Mouse (Mus musculus) WW6 (cell line): ENCODE measurements around the gene Kcnc3.

Experiments
- DNase-seq: peaks from one replicate; pipeline ENCODE4 v3.0.0-alpha.2; 2013; ENCODE audit warnings: low read depth, low spot score

Kcnc3 gene

DNA sequence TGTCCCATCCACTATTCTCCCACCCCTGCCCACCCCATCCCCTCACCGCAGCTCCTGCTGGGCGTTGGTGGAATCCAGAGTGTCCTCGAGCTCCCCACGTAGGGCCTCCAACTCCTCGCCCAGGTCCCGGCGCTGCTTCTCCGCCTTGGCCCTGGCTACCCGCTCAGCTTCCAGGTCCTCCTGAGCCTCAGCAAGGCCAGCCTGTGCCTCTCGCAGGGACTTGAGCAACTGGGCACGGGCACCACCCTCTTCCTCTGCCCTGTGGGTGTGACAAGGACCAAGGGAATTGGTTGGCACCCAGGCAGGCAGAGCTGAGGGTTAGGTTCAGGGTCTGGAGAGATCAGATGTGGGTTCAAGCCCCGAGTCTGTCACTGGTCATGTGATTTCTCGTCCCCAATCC is 36.5 kb downstream of the Kcnc3 start:
- no peak for DNase-seq

DNA sequence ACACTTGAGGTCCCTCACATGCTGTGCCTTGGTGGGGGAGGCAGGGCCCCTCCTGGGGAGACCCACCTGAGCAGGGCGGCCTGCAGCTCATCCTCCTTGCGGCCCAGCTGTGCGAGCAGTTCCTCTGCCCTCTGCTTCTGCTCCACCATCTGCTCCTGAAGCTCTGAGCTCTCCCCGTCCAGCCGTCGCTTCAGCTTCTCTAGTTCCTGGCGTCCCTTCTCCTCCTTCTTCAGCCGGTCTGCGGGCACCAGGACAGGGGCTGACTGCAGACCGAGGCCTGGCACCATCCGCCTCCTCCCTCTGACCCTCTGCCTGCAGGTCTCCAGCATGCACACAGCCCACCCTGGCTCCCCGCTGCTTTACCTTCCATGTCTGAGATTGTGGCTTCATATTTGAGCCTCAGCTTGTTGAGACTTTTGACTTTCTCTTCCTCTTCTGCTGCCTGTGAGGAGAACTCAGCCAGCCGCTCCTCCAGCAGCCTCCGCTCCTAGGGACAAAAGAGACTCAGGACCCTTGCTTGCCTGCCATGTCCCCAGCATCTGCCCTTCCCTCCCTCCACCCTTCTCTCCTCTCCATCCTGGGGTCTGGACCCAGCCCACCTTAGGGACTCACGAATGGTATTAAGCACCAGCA is 38.1 kb downstream of the Kcnc3 start:
- no peak for DNase-seq

DNA sequence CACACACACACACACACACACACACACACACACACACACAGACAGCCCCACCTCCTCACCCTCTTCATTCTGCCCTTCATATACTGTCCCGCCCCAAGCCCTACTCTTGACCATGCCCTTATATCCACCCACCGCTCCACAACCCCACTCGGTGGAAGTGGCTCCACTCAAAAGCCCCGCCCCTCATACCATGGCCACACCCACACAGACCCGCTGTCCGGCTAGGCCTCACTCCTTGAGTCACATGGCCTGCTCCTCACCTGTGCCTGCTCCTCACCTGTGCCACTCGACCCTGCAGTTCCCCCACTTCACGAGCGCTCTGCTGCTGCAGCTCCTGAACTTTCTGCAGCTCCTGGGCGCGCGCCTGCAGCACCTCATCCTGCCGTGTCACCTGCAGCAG is 40.0 kb downstream of the Kcnc3 start:
- DNase-seq: no peak

DNA sequence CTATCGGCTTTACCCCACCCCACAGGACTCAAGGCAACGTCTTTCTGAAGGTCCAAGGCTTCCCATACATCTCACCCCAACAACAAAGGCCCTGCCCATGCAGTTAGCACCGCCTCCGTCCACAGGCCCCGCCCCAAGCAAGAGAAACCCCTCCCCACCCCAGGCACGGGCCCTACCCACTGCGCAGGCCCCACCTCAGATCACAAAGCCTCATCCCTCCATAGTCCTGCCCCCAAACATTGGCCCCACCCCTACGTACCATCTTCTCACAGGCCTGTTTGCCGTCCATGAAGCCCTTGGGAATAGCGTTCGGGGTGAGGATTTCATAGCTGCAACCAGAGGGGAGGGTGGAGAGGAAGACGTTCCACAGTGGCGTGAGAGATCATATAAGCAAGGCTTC is 42.2 kb downstream of the Kcnc3 start:
- DNase-seq: peak; percentile 69

DNA sequence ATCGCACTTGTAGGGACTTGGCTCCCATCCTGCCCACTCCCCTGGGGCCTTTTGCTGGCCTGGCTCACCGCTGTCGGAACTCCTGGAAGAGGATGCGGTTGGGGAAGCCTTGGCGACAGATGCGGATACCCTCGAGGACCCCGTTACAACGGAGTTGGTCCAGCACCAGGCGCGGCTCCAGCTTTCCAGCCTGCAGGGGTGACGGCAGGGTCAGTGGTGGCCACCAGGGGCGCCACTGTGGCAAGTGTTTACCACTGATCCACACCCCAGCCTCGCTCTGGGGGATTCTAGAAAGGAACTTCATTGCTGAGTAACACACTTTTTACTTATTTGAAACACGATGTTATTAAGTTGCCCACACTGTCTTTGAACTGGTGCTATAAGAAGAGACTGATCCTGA is 42.9 kb downstream of the Kcnc3 start:
- DNase-seq: no peak

DNA sequence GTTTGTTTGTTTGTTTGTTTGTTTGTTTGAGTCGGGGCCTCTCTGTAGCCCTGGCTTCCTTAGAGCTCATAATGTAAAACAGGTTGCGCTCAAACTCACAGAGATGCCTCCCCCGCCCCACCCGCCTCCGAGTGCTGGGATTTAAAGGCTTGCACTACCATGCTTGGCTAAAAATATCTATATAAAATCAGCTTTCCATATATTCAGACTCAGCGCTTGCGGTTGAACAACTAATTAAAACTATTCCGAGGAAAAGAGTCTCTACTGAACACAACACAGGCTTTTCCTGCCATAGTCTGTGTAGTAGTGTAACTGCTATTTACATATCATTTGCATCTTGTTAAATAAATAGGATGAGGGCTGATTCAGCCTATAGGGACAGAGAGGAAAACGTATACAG is 46.2 kb downstream of the Kcnc3 start:
- DNase-seq: no peak

DNA sequence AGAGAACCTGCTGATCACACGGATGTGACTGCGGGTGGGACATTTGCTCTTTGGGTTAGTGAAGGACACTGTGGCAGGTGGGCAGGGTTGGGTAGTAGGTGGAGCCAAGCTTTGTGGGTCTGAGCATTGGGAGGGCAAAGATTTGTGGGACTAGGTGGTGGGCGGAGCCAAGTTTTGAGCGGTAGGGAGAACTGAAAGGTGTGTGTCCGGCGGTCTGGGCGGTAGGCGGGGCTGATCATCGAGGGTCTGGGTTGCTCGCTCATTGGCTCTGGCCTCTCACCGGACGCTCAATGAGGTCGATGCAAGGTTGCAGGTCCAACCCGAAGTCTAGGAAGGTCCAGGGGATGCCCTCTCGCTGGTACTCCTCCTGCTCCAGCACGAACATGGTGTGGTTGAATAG is 48.2 kb downstream of the Kcnc3 start:
- peak; percentile 66 for DNase-seq

DNA sequence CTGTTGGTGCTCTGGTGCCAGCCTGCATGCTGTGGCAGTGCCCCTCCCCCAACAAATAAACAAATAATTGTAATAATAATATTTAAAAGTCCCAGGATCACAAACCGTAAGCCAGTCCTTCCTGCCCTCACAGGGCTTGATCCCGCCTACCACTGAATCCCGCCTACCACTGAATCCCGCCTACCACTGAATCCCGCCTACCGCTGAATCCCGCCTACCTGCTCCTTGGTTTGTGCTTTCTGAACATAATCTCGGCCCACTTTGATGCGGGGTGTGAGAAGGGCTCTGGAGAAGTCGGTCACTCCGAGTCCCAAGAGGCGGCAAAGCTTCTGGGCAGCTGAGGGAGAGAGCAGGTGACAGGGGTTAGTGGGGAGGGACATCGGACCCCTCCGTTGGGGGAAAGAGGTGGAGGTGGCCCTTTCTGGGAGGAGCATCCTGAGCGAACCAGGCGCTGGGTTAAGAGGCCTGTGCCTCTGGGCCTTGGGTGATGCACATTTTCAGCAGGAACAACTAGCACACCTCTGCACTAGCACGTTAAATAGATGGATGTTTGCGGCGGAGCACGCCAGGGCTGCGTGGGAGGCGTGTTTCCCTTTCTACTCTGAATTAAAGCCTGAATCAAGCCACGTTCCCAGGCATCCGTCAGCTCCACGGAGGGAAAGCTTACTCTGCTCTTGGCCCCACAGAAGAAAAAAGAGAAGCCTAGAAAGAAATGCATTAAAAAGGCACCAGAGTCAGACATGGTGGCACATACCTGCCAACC is 50.6 kb downstream of the Kcnc3 start:
- DNase-seq: no peak

DNA sequence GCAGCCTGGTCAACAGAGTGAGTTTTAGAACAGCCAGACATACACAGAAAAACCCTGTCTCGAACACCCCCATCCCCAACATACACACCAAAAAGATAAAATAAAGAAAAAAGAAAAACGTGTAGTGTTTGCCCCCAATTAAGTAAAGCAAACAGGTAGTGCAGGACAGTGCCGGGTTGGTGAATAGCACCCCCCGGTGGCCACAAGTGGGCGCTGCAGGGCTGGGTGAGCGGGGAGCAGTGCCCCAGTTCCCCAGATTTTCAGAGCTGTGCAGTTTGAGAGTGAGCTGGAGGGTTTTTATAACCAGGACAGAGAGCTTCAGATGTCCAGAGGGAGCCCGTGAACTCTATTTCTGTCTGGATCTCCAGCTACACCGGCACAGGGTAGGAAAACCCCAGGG is 51.4 kb downstream of the Kcnc3 start:
- DNase-seq: no peak

DNA sequence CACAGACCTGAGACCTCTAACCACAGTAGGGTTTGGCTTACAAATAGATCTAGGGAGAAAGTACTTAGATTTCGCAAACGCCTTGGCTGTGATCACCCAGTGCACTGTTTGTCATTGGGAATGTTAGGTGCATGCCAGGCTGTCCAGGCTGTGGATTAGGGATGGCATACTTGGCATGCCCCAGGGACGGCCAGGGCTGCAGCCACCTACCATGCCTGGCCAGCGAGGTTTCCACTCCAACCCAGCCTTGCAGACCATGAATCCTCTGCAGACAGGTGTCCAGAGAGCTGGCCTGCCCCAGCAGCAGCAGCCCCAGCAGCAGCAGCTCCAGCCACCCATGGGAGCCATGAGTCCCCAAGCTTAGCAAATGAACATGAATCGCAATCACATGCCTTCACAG is 54.8 kb downstream of the Kcnc3 start:
- DNase-seq: no peak

DNA sequence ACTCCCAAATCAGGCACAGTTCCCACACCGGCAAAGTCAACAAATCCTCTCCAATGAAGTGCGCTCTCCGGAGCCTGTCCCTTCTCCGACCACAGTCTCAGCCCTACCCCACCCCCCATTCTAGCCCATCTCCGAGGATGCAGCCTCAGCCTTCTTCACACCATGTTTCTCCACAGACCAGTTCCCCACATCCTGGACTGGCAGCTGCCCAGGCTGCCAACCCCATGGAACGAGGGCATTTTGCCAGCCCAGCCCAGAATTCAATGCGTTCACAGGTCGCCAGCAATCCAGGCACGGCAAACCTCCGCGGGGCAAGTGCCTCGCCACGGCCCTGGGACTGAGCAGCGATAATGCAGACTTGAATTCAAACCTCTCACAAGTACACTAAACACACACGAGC is 55.5 kb downstream of the Kcnc3 start:
- no peak for DNase-seq

DNA sequence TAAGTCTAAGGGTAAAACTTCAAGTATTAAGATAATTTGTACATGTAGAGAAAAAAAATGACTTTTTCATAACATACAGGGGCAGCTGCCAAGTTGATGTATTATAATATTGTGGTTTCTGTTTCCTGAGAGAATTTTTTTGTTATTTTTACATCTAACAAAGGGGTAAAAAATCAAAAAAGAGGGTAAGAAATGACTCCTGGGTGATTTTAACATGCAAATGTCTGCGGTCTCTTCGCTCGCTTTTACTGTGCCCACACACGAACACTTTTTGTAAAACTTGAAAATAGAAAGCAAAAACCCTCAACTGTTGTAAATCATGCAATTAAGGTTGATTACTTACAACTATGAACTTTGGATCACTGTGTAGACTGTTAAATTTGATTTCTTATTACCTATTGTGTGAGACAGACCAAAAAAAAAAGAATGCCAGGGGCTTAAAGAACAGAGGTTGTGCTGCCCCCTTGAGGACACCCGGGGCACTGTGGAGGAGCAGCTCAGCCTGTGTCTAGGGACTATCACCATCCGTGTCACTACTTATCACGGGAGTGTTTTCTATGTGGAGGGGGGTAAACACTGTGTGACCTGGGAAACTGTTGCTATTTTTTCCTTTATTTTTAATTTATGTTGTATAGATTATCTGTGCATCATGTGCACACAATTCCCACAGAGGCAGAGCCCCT is 56.7 kb downstream of the Kcnc3 start:
- DNase-seq: no peak

DNA sequence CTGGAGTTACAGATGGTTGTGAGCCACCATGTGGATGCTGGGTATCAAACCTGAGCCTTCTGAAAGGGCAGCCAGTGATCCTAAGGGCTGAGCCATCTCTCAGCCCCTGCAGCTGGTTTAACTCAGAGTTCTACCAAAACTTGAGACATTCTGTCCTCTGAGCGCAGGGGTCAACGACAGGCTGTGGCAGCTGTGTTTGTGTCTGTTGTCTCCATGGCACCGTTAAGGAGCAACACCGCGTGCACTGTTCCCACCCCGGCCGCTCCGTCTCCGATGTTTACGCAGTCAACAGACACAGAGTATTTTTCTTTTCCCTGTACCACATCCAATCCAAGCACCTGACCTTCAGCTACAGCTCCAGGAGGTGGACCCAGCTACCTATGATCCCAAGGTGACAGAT is 57.3 kb downstream of the Kcnc3 start:
- no peak for DNase-seq

DNA sequence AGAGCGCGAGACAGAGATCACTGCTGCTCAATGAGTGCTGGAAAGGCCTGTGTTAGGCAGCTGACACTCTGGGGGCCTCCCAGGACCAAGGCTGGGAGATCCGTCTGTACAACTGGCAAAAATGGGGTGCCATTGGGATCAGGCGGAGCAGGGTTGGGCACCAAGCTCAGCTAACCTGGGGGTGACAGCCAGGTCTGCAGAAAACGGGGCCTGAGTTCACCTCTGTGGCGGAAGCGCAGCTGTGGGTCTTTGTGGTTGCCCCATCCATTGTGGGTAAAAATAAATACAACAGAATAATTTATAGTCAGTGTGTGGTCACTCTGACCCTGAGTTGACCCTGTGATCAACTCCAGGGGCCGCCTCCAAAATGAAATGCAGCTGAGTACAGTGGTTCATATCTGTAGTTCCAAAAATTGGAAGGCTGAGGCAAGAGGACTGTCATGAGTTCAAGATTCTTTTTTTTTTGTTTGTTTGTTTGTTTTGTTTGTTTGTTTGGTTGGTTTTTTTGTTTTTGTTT is 58.7 kb downstream of the Kcnc3 start:
- DNase-seq: no peak

DNA sequence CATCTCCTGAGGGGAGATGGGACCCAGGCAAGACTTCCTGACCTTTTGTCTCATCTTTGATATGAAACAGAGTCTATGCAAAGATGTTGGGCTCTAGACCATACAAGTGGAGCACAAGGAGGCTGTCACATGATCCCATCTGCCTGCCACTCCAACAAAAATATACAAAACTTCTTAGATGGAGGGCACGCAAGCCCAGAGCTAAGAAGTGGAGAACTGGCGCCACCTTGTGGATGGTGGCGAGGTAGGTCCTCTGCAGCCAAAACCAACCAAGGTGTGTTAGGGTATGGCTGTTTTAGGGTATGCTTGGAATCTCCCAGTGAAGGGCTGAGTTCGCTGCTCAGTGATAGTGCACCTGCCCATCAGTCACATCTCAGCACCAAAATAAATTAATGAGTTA is 59.5 kb downstream of the Kcnc3 start:
- no peak for DNase-seq

DNA sequence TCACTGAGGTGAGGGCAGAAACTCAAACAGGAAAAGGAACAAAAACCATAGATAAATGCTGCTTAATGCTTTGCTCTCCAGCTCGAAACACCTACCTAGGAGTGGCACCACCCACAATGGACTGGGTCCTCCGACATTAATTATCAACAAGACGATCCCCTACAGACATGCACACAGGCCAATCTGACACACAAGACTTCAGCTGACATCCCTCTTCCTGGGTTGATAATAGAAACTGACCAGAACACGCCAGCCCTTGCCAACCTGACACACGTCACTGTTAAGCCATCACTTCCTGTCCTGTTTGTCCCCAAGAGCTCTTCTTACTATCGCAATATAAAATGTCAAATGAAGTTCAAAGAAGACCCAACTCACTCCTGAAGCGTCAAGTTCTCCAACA is 61.0 kb downstream of the Kcnc3 start:
- no peak for DNase-seq

DNA sequence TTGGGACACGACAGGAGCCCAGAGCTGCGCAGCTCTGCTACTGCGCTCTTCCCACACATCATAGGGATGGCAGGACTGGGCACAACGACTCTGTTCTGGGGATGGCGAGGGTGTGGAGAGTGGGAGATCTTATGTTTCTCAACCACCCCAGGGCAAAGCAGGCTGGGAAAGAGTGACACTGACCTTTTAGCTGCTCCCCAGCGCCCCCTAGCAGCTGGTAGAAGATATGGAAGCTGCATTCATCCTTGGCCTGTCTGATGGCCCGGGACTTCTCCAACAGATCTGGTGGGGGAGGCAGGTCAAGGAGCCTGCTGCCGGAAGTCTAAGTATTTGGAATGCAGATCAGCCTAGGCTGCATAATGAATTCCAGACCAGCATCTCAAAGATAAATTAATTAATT is 63.3 kb downstream of the Kcnc3 start:
- no peak for DNase-seq
